Mouse (Mus musculus): ENCODE data around the gene Pla2g3. TPM values are rescaled to one million over a fixed set of nuclear protein-coding genes. Genes with fewer than 3 reads are reported as not detected.

Gene Pla2g3
- polyA plus RNA-seq, 1 experiment from 2014 or later, result 2.2 TPM

DNA sequence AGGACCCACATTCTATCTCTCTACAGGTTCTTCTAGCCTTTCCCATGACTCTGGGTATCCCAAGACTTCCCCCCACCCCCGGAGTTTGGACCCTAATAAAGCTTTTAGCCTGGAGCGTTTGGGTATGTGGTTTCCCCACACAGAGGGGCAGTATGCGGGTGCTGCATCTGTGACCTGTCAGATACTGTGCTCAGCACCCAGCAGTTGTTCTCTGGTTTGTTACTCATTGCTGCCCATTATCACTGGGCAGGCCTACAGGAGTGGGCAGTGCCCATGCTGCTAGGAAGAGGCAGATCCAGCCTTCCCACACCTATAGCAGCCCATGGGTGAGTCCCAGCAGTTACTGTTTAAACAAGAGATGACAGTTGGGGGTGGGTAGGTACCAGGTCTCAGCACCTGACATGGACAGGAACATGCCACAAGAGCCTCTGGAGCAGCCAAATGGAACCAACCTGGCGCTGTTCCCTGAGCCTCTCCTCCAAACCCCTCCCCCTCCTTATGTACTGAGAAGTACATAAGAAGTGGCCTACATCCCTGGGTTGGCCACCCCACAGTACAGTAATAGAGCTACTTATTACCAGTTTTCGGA is 48.8 kb downstream of the Pla2g3 start:
- H3K27ac ChIP-seq (ENCODE audit: low read depth, low read length), result no peak overlapping the region
- no peaks in the 10 kb centered on the region for H3K36me3 ChIP-seq (ENCODE audit: control insufficient read depth, insufficient read depth, low read length)
- H3K9ac ChIP-seq (replicated peaks; ENCODE audit: low read depth, low read length), result no peak overlapping the region
- no peaks in the 10 kb centered on the region for H3K27me3 ChIP-seq (ENCODE audit: control insufficient read depth, insufficient read depth, low read length)
- 91% methylated on average over 5 of the region's 5 CpGs for WGBS
- no peak overlapping the region; the same call in 1 of the 2 replicates for H3K4me2 ChIP-seq (ENCODE audit: low read depth, low read length)
- H3K4me1 ChIP-seq (ENCODE audit: control insufficient read depth, insufficient read depth, low read length), result no peaks in the 10 kb centered on the region
- no peaks in the 10 kb centered on the region for H3K9me3 ChIP-seq (ENCODE audit: control insufficient read depth, low read length)
- ATAC-seq (ENCODE audit: low read depth), result no peak
- H3K4me3 ChIP-seq (ENCODE audit: low read depth, low read length), result no peak overlapping the region

DNA sequence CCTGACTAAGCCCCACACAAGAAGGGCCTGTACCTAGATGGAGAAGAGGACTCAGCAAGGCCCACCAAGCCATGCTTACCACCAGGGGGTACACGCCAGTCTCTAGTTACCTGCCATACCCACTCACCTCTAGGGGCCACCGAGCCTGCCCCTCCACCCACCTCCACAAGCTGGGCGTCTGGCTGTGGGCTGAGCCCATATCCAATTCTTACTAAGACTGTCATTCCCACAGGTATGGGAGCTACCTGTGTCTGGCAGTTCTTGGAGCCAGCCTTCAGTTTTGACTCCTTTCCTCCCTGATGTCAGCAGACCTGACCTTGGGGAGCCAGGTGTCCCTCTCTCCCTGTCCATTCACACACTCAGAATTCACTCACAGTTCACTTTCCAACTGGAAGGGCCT is 49.6 kb downstream of the Pla2g3 start:
- Histone ChIP-seq H3K4me1 (ENCODE audit: control insufficient read depth, insufficient read depth, low read length) (no peaks in the 10 kb centered on the region), H3K27me3 (ENCODE audit: control insufficient read depth, insufficient read depth, low read length) (no peaks in the 10 kb centered on the region), H3K27ac (ENCODE audit: low read depth, low read length) (no peak overlapping the region), H3K36me3 (ENCODE audit: control insufficient read depth, insufficient read depth, low read length) (no peaks in the 10 kb centered on the region), H3K4me2 (ENCODE audit: low read depth, low read length) (peak overlapping the region; percentile 68), H3K9ac (replicated peaks; ENCODE audit: low read depth, low read length) (no peak overlapping the region), H3K9me3 (ENCODE audit: control insufficient read depth, low read length) (no peaks in the 10 kb centered on the region), H3K4me3 (ENCODE audit: low read depth, low read length) (no peak overlapping the region)
- no peak for ATAC-seq (ENCODE audit: low read depth)
- WGBS, result 93% methylated on average over 3 of the region's 3 CpGs

DNA sequence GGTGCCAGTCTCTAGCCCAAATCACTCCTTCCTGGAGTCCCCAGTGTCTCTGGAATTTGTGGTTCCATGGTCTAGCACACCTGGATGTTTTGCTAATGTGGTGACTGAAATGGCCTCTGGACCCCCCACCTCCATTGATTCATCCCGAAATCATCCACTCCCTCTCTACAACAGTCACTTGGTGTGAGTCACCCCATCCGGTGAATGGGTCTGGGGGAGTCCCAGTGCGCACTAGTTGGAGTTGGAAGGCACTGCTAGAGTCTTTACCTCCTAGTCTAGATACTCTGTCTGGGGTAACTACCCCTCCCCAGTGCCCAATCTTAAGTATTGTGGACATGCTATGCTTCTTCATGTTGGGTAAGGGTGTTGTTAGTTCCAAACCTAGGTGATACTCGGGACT is 50.3 kb downstream of the Pla2g3 start:
- H3K27me3 ChIP-seq (ENCODE audit: control insufficient read depth, insufficient read depth, low read length), result no peaks in the 10 kb centered on the region
- peak overlapping the region; percentile 68 for H3K4me2 ChIP-seq (ENCODE audit: low read depth, low read length)
- 64% methylated on average over 4 of the region's 4 CpGs for WGBS
- no peak overlapping the region for H3K27ac ChIP-seq (ENCODE audit: low read depth, low read length)
- no peak for ATAC-seq (ENCODE audit: low read depth)
- no peaks in the 10 kb centered on the region for H3K9me3 ChIP-seq (ENCODE audit: control insufficient read depth, low read length)
- peak overlapping the region; percentile 47; the same call in 1 of the 2 replicates for H3K9ac ChIP-seq (replicated peaks; ENCODE audit: low read depth, low read length)
- H3K4me3 ChIP-seq (ENCODE audit: low read depth, low read length), result peak overlapping the region; percentile 37
- no peaks in the 10 kb centered on the region for H3K36me3 ChIP-seq (ENCODE audit: control insufficient read depth, insufficient read depth, low read length)
- no peaks in the 10 kb centered on the region for H3K4me1 ChIP-seq (ENCODE audit: control insufficient read depth, insufficient read depth, low read length)

DNA sequence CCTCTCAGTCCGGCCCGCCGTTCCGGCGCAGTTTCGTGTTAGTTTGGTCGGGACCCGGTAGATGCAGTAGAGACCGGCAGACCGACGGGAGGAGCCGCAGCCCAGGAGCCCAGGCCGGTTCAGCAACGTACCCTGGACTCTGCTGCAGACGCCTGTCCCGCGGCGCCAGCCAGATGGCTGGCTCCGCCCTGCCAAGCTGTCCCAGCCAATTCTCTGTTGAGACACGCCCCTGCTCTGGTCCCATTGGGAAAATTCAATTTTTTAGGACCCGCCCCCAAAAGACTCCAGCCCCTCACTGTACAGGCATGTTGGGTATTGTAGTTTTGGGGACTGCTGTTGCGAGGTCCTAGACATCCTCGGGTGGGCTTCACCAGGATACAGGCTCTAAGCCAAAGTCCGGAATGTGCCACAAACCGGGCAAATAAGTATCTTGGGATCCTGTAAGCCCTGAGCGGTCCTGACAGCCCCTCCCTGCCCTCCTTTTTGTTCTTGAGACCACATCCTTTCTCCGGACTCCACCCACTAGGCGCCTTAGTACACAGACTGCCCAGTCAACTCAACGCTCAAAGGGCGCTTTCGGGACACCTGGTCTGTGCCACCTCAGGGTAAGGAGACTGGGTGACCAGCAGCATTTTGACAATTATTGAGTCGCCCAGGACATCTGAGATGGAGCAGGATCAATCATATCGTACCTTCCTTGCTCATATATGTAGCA is 51.2 kb downstream of the Pla2g3 start:
- Histone ChIP-seq H3K4me1 (ENCODE audit: control insufficient read depth, insufficient read depth, low read length) (no peaks in the 10 kb centered on the region), H3K9ac (replicated peaks; ENCODE audit: low read depth, low read length) (peak overlapping the region; percentile 47), H3K9me3 (ENCODE audit: control insufficient read depth, low read length) (no peaks in the 10 kb centered on the region), H3K36me3 (ENCODE audit: control insufficient read depth, insufficient read depth, low read length) (no peaks in the 10 kb centered on the region), H3K27ac (ENCODE audit: low read depth, low read length) (no peak overlapping the region), H3K4me2 (ENCODE audit: low read depth, low read length) (peak overlapping the region; percentile 68), H3K4me3 (ENCODE audit: low read depth, low read length) (peak overlapping the region; percentile 37), H3K27me3 (ENCODE audit: control insufficient read depth, insufficient read depth, low read length) (no peaks in the 10 kb centered on the region)
- ATAC-seq (ENCODE audit: low read depth), result peak; percentile 88
- 5% methylated on average over 33 of the region's 33 CpGs for WGBS

DNA sequence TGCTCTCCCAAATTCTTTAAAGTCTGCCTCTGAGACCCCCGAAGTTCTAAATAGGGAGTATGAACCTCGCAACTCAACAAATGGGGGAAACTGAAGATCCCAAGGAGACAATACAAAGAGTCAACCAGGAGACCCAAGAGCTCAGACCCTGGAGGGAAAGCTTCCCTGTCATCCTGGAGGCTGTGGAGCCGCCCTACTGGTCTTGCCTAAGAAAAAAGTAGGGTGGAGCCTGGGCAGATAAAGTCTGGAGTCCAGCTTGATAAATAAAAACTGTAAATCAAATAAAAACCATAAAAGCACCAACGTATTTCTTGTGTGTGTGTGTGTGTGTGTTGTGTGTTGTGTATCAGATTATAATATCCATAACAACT is 51.7 kb downstream of the Pla2g3 start:
- WGBS, result 80% methylated on average over 4 of the region's 4 CpGs
- Histone ChIP-seq H3K27me3 (ENCODE audit: control insufficient read depth, insufficient read depth, low read length) (no peaks in the 10 kb centered on the region), H3K27ac (ENCODE audit: low read depth, low read length) (no peak overlapping the region), H3K4me2 (ENCODE audit: low read depth, low read length) (peak overlapping the region; percentile 68), H3K4me1 (ENCODE audit: control insufficient read depth, insufficient read depth, low read length) (no peaks in the 10 kb centered on the region), H3K9me3 (ENCODE audit: control insufficient read depth, low read length) (no peaks in the 10 kb centered on the region), H3K36me3 (ENCODE audit: control insufficient read depth, insufficient read depth, low read length) (no peaks in the 10 kb centered on the region), H3K9ac (replicated peaks; ENCODE audit: low read depth, low read length) (no peak overlapping the region), H3K4me3 (ENCODE audit: low read depth, low read length) (peak overlapping the region; percentile 37; the same call in 1 of the 2 replicates)
- no peak for ATAC-seq (ENCODE audit: low read depth)

DNA sequence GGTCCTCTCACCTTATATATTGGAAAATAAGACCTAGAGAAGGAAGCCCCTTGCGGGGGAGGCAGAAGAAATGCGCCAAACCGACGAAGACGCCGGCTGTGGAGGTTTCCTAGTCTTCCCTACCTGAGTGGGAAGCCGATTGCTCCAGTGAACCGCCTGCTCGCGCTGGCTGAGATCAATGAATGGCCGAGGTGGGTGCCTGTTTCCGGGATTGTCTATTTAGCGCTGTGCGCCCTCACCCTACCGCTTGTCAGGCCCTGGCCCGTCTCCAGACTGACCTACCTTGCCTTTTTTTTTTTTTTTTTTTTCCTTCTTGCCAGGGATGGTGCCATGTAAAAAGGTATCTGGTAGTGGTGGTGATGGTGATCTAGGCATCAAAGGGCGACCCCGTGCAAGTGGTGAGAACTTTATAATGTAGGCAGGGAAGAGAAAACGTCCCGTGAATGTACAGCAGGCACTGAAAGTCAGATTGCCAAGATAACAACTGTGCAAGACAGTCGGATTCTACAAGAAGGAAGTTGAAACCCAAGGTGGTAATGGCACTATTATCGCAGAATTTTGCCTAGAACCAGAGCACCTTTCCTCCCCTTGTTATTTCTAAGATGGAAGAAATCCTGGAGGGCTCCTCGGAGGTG is 52.5 kb downstream of the Pla2g3 start, which contains the start of gene Smtn:
Gene Smtn, minus strand, starts transcription at position 162 of the 635 bp plus-strand sequence.
- 92% methylated on average over 23 of the region's 23 CpGs for WGBS
- Histone ChIP-seq H3K36me3 (ENCODE audit: control insufficient read depth, insufficient read depth, low read length) (no peaks in the 10 kb centered on the region), H3K9me3 (ENCODE audit: control insufficient read depth, low read length) (no peaks in the 10 kb centered on the region), H3K4me2 (ENCODE audit: low read depth, low read length) (peak within 1 kb of the TSS; percentile 68), H3K27me3 (ENCODE audit: control insufficient read depth, insufficient read depth, low read length) (no peaks in the 10 kb centered on the region), H3K4me1 (ENCODE audit: control insufficient read depth, insufficient read depth, low read length) (no peaks in the 10 kb centered on the region), H3K4me3 (ENCODE audit: low read depth, low read length) (peak within 1 kb of the TSS; percentile 37), H3K9ac (replicated peaks; ENCODE audit: low read depth, low read length) (no peak within 1 kb of the TSS), H3K27ac (ENCODE audit: low read depth, low read length) (no peak within 1 kb of the TSS)
- no peak for ATAC-seq (ENCODE audit: low read depth)

DNA sequence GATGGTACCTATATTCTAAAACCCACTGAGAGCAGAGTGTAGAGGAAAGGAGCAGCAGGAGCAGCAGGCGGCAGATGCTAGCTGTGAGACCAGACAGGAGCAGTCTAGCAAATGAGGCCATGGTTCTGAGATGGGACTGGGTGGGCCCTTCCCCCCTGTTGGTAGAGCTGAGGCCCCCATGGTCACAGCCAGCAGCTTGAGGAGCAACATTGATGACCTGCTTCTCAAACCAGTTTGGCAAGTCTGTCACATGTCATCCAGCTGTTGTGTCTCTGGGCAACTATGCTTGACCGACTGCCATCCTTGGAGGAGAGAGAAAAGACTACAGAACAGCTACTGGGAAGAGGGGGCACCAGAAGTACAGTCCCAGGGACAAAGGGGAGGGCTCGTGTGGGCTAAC is 53.8 kb downstream of the Pla2g3 start:
- no peaks in the 10 kb centered on the region for H3K4me1 ChIP-seq (ENCODE audit: control insufficient read depth, insufficient read depth, low read length)
- no peak overlapping the region for H3K27ac ChIP-seq (ENCODE audit: low read depth, low read length)
- no peak for ATAC-seq (ENCODE audit: low read depth)
- no peaks in the 10 kb centered on the region for H3K9me3 ChIP-seq (ENCODE audit: control insufficient read depth, low read length)
- no peak overlapping the region for H3K9ac ChIP-seq (replicated peaks; ENCODE audit: low read depth, low read length)
- 82% methylated on average over 3 of the region's 3 CpGs for WGBS
- no peak overlapping the region for H3K4me2 ChIP-seq (ENCODE audit: low read depth, low read length)
- no peaks in the 10 kb centered on the region for H3K27me3 ChIP-seq (ENCODE audit: control insufficient read depth, insufficient read depth, low read length)
- H3K4me3 ChIP-seq (ENCODE audit: low read depth, low read length), result no peak overlapping the region
- H3K36me3 ChIP-seq (ENCODE audit: control insufficient read depth, insufficient read depth, low read length), result no peaks in the 10 kb centered on the region

DNA sequence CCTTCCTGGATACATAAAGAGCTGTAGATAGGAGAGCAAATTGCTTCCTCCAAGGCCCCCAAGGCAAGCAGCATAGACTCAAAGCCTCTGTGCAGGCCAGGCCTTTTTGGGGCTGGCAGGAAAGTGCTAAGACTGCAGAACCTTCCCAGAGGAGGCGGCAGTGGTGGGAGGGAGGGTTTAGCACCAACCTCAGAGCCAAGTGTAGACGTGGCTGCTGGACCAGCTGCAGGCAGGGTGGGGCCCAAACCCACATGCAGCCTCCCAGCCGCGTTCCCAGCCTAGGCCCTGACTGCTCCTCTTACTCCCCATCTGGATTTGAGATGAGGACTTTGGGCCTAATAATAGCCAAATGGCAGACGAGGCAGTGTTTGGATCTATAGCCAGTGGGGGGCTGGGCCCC is 54.9 kb downstream of the Pla2g3 start:
- Histone ChIP-seq H3K9me3 (ENCODE audit: control insufficient read depth, low read length) (no peaks in the 10 kb centered on the region), H3K4me2 (ENCODE audit: low read depth, low read length) (no peak overlapping the region), H3K27ac (ENCODE audit: low read depth, low read length) (no peak overlapping the region), H3K4me1 (ENCODE audit: control insufficient read depth, insufficient read depth, low read length) (no peaks in the 10 kb centered on the region), H3K27me3 (ENCODE audit: control insufficient read depth, insufficient read depth, low read length) (no peaks in the 10 kb centered on the region), H3K4me3 (ENCODE audit: low read depth, low read length) (no peak overlapping the region), H3K36me3 (ENCODE audit: control insufficient read depth, insufficient read depth, low read length) (no peaks in the 10 kb centered on the region), H3K9ac (replicated peaks; ENCODE audit: low read depth, low read length) (no peak overlapping the region)
- no peak for ATAC-seq (ENCODE audit: low read depth)
- WGBS, result 62% methylated on average over 5 of the region's 5 CpGs

DNA sequence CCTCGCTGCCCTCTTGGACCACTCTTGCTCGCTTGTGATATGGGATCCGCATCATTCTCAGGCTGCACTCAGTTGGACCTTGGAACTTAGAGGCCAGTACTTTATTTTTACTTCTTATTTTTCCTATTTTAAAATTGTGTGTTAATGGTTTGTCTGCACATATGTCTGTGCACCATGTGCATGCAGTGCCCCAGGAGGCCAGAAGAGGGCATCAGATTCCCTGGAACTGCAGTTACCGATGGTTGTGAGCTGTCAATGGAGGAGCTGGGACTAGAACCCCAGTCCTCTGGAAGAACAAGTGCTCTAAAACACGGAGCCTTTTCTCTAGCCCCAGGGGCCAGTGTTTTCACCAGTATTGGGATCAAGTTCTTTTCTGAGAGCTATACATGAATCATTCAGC is 56.3 kb downstream of the Pla2g3 start:
- no peaks in the 10 kb centered on the region for H3K27me3 ChIP-seq (ENCODE audit: control insufficient read depth, insufficient read depth, low read length)
- H3K4me1 ChIP-seq (ENCODE audit: control insufficient read depth, insufficient read depth, low read length), result no peaks in the 10 kb centered on the region
- no peak overlapping the region for H3K27ac ChIP-seq (ENCODE audit: low read depth, low read length)
- H3K4me3 ChIP-seq (ENCODE audit: low read depth, low read length), result no peak overlapping the region
- ATAC-seq (ENCODE audit: low read depth), result no peak
- no peaks in the 10 kb centered on the region for H3K9me3 ChIP-seq (ENCODE audit: control insufficient read depth, low read length)
- H3K36me3 ChIP-seq (ENCODE audit: control insufficient read depth, insufficient read depth, low read length), result no peaks in the 10 kb centered on the region
- no peak overlapping the region for H3K4me2 ChIP-seq (ENCODE audit: low read depth, low read length)
- H3K9ac ChIP-seq (replicated peaks; ENCODE audit: low read depth, low read length), result no peak overlapping the region
- over 99% methylated on average over 5 of the region's 5 CpGs for WGBS

Data from neural tube, embryonic 14.5 days (tissue).